Mouse (Mus musculus) CH12F3 (cell line): ENCODE measurements at regions not wholly inside any gene's neighbourhood (a gene's known extent, or its start where the extent isn't known, plus 50 kb on each side); places are given as distances from the start of the nearest gene placed in this dataset.
"Not testable (repeated sequence)": the region's sequence is repeated elsewhere in the genome, so short reads cannot be mapped to it uniquely, and the experiment has no call there.

ENCODE experiments used
- in situ Hi-C: fragments of 300-500 bp; cut with MboI; formaldehyde crosslinking; loops from 2 replicates; pipeline ENCODE4 v1.14.3; 2020; ENCODE audit warnings: low sequenced_read_pairs

GRCm38 (mm10) chr8:71081291-71081690 lies 175.6 kb downstream of the Map1s start:
- in situ Hi-C loops = not testable (repeated sequence)

DNA sequence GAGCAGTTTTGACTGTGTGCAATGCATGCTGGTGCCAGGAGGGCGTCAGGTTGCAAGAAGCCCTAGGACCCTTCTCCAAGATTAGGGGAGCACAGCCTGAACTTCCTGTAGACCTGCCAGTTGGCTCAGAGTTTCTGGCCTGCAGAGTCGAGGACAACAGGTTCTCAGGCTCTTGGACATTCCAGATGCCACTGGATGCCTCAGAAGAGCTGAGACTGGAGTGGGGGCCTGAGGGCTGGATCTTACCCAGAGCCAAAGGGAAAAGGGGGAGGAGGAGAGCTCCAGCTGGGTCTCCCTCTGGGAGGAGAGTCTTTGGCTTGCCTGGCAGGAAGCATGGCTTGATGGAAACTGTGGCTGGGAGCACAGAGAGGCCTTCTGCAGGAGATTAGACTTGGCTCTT lies 145.4 kb upstream of the Myo9b start:
- in situ Hi-C loops = loop anchor here (25.0 kb wide), 3 partner anchors 610 to 935 kb away; partner anchors contain the start of gene Fcho1

- in situ Hi-C loops = loop anchor here (5.0 to 25.0 kb wide), 4 partner anchors 607 to 932 kb away; partner anchors contain the start of gene Fcho1
Observed at GRCm38 (mm10) chr8:71130411-71131261, 141.9 kb upstream of the Myo9b start.

- in situ Hi-C loops = loop anchor here (5.0 to 25.0 kb wide), 4 partner anchors 606 to 931 kb away; partner anchors contain the start of gene Fcho1
Observed at GRCm38 (mm10) chr8:71131327-71132089, 141.0 kb upstream of the Myo9b start.

- in situ Hi-C loops = loop anchor here (5.0 to 25.0 kb wide), 4 partner anchors 604 to 929 kb away; partner anchors contain the start of gene Fcho1
Observed at GRCm38 (mm10) chr8:71132898-71133297, 139.6 kb upstream of the Myo9b start.

DNA sequence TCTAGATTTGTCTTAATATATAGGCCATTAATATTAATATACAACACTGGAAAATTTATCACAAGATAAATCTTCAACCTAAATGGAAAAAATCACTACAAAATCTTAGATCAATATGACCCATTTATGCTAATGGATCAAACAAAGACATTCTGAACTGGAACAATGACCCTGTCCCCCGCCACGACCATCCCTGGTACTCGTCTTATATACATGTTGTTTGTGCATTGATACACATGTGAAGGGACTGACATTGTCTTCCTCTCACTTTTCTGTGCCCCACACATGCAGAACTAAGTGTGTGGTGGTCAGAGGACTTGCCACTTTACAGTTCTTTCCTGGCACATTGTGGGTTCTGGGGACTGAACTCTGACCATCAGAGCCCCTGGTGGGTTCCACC lies 135.4 kb upstream of the Myo9b start:
- in situ Hi-C loops = loop anchor here (25.0 kb wide), 3 partner anchors 600 to 925 kb away; partner anchors contain the start of gene Fcho1

- in situ Hi-C loops = loop anchor here (25.0 kb wide), 3 partner anchors 595 to 920 kb away; partner anchors contain the start of gene Fcho1
Observed at GRCm38 (mm10) chr8:71142373-71142973, 130.0 kb upstream of the Myo9b start.

DNA sequence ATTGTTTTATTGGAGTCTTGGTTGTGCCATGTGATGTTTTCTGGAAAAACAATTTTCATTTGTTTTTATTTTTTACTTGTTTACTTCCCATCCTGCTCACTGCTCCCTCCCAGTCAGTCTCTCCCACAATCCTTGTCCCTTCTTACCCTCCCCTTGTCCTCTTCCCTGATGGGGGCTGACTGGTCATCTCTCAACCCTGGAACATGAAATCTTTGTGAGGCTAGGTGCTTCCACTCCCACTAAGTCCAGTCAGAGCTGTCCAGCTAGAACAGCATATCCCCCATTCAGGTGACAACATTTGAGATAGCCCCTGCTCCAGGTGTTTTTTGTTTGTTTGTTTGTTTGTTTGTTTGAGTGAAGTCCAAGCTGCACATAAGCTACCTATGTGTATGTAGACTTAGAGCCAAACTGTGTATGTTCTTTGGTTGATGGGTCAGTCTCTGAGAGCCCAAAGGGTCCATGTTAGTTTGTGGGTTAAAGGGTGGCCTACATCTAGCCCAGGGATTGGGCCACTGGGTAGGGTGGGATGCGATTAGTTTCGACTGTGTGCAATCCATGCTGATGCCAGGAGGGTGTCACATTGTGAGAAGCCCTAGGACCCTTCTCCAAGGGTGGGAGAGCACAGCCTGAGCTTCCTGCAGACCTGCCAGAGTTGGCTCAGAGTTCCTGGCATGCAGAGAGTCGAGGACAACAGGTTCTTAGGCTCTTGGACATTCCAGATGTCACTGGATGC lies 100.9 kb upstream of the Myo9b start:
- in situ Hi-C loops = not testable (repeated sequence)

GRCm38 (mm10) chr8:71192939-71193338 lies 79.6 kb upstream of the Myo9b start:
- in situ Hi-C loops = not testable (repeated sequence)

DNA sequence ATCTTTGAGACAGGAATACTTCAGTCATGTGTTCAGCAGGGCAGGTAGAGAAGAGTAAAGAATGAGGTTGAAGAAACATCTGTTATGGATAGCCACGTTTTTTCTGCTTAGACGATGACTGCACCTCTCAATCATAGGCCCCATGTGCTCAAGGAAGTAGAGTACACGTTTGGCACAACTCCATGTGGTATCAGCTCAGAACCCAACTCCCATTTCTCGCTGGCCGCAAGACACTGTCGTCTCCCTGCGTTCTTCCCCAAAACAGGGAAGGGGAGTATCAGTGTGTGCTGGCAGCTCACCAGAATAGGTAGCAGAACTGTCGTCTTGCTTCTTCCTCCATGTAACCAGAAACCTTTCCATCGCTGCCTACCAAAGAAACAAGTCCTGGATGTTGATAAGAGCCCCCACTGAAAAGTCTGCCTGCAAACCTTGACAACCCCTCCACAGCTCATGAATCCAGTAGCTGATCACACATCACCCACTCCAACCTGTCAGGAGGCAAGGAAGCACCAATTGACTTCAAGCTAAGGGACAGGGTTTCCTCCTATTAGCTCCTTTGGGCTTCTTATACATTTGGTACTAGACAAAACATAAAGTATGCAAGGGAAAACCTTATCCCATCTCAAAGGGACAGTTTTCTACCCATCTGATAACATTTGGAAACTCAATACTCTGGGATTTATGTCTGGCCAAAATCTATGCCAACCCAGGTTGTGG lies 77.3 kb upstream of the Myo9b start:
- in situ Hi-C loops = not testable (repeated sequence)
